Mouse (Mus musculus) left cerebral cortex, postnatal 14 days (tissue): ENCODE data around the gene Pacsin1. TPM values are rescaled to one million over a fixed set of nuclear protein-coding genes. Genes with fewer than 3 reads are reported as not detected.

ENCODE experiments used
- DNase-seq, 2 experiments: peaks; one replicate each; pipeline ENCODE4 v3.0.0; 2021 to 2022; ENCODE audit warnings: low spot score in 2 of 2, mixed read lengths in 1 of 2
- intact Hi-C: fragments of 180-260 bp; cut with DNase I; formaldehyde crosslinking; loops from one replicate; pipeline ENCODE4 v1.15.1; 2025
- total RNA-seq, 2 experiments: library from RNA; stranded (reverse); gene quantifications; 2 replicates each; pipeline ENCODE4 v1.2.3; 2021

The Pacsin1 gene
- total RNA-seq, 2 experiments from 2014 or later: 349 to 352 TPM

- intact Hi-C loops: loop anchor here (5.0 to 10.0 kb wide), 3 partner anchors 43 to 195 kb away; partner anchors contain the start of gene AI413582
- DNase-seq: no peak
Observed at GRCm38 (mm10) chr17:27760169-27760568, 104.9 kb downstream of the Pacsin1 start.

Other genes starting within 250 kb of the Pacsin1 start
- gene Grm4, start 134.1 kb upstream of the Pacsin1 start, total RNA-seq: 10 to 100 TPM; 24.1 to 25.6 TPM
- gene Hmga1, start 99.0 kb upstream of the Pacsin1 start, total RNA-seq: 10 to 100 TPM; 40.0 to 47.9 TPM
- gene AI413582, start 89.8 kb upstream of the Pacsin1 start, total RNA-seq: 10 to 100 TPM; 92.2 to 97.5 TPM
- gene Nudt3, start 32.0 kb upstream of the Pacsin1 start, total RNA-seq: 100 to 1,000 TPM; 514 to 519 TPM
- gene RPS10-NUDT3, start 20.3 kb upstream of the Pacsin1 start, total RNA-seq: not detected
- gene Rps10, start 18.8 kb upstream of the Pacsin1 start, total RNA-seq: 100 to 1,000 TPM; 387 to 414 TPM
- under 1 TPM; 0.42 to 0.57 TPM for gene Spdef, start 73.4 kb downstream of the Pacsin1 start, total RNA-seq
- gene D17Wsu92e, start 165.1 kb downstream of the Pacsin1 start, total RNA-seq: 100 to 1,000 TPM; 136 to 137 TPM
- 10 to 100 TPM; 66.0 to 71.1 TPM for gene Snrpc, start 182.6 kb downstream of the Pacsin1 start, total RNA-seq
- gene Uhrf1bp1, start 200.9 kb downstream of the Pacsin1 start, total RNA-seq: 10 to 100 TPM; 18.7 to 20.5 TPM